Mouse (Mus musculus): ENCODE measurements around the gene 4933402J07Rik. TPM values are rescaled to one million over a fixed set of nuclear protein-coding genes. Genes with fewer than 3 reads are reported as not detected.

The 4933402J07Rik gene
- polyA plus RNA-seq, 1 experiment from 2014 or later: not detected

- ATAC-seq (ENCODE audit: insufficient number of reproducible peaks, low FRiP score, low TSS enrichment, low read depth): no peak
- 42% methylated on average over 6 of the region's 6 CpGs for WGBS
- Histone ChIP-seq H3K9me3 (no peaks in the 10 kb centered on the region), H3K27me3 (no peaks in the 10 kb centered on the region), H3K4me1 (no peaks in the 10 kb centered on the region), H3K4me3 (no peak overlapping the region), H3K36me3 (no peaks in the 10 kb centered on the region), H3K4me2 (no peak overlapping the region), H3K27ac (no peak overlapping the region), H3K9ac (no peak overlapping the region)
Observed at GRCm38 (mm10) chr8:87629656-87630055, 66.0 kb downstream of the 4933402J07Rik start.

- Histone ChIP-seq H3K4me3 (no peak overlapping the region), H3K9me3 (no peaks in the 10 kb centered on the region), H3K9ac (no peak overlapping the region), H3K27me3 (no peaks in the 10 kb centered on the region), H3K4me1 (no peaks in the 10 kb centered on the region), H3K27ac (no peak overlapping the region), H3K4me2 (no peak overlapping the region), H3K36me3 (no peaks in the 10 kb centered on the region)
- ATAC-seq (ENCODE audit: insufficient number of reproducible peaks, low FRiP score, low TSS enrichment, low read depth): no peak
- WGBS: 88% methylated on average over 7 of the region's 7 CpGs
Observed at GRCm38 (mm10) chr8:87631776-87632175, 68.1 kb downstream of the 4933402J07Rik start.

DNA sequence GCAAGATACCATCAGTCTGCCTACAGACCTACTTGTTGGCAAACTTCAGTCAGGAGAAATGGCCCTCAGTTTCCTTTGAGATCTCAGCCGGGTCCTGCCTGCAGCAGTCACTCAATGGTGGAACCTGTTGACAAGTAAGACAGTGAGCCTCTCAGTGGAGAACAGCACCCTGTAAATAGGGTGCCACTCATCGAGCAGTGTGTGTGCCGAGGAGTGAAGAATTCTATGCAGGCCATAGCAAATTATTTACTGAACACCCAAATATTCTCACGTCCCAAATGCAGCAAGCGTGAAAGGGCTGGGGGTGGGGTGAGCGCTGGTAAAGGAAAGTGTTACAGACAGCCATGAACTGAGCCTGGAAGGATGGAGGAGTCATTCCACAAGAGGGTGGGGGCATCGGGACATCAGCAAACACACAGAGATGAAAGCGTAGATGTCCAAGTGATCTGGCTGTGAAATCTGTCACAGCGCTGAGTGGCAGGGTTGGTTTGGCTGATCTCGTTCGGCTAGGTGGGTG is 72.6 kb downstream of the 4933402J07Rik start:
- 80% methylated on average over 11 of the region's 11 CpGs for WGBS
- H3K4me2 ChIP-seq: no peak overlapping the region
- no peaks in the 10 kb centered on the region for H3K9me3 ChIP-seq
- H3K27me3 ChIP-seq: no peaks in the 10 kb centered on the region; the same call in 1 of the 2 replicates
- no peaks in the 10 kb centered on the region for H3K4me1 ChIP-seq
- H3K9ac ChIP-seq: no peak overlapping the region
- no peak overlapping the region for H3K4me3 ChIP-seq
- no peaks in the 10 kb centered on the region for H3K36me3 ChIP-seq
- H3K27ac ChIP-seq: no peak overlapping the region
- no peak for ATAC-seq (ENCODE audit: insufficient number of reproducible peaks, low FRiP score, low TSS enrichment, low read depth)

Other genes starting within 250 kb of the 4933402J07Rik start
- gene Cbln1, start 91.2 kb upstream of the 4933402J07Rik start, polyA plus RNA-seq (2015; fragmentation: Nextera tagmentation; extraction: Ambion mirVana): 0.10 TPM in 1 of 2 replicates, not detected in the other

All from limb, embryonic 15.5 days (tissue).